Mouse (Mus musculus) duodenum, adult 2 months (tissue): Measurements from ENCODE around the gene Ttc16. TPM values are rescaled to one million over a fixed set of nuclear protein-coding genes. Genes with fewer than 3 reads are reported as not detected.

Experiments
- polyA plus RNA-seq: library from polyadenylated mRNA; depleted of rRNA; stranded (reverse); fragments of >200 nt; gene quantifications from 2 replicates; pipeline ENCODE4 v1.2.3, GENCODE M21; 2012; ENCODE audit warnings: low replicate concordance; rRNA removed

Ttc16 gene
- polyA plus RNA-seq = 0.71 and 1.7 TPM in 2 replicates

GRCm38 (mm10) chr2:32775359-32776074, at the start of gene Ttc16, which contains the start of gene Ptrh1:
Gene Ttc16 (minus strand): TSS chr2:32775633.
Gene Ptrh1 (plus strand): TSS chr2:32775786.

DNA sequence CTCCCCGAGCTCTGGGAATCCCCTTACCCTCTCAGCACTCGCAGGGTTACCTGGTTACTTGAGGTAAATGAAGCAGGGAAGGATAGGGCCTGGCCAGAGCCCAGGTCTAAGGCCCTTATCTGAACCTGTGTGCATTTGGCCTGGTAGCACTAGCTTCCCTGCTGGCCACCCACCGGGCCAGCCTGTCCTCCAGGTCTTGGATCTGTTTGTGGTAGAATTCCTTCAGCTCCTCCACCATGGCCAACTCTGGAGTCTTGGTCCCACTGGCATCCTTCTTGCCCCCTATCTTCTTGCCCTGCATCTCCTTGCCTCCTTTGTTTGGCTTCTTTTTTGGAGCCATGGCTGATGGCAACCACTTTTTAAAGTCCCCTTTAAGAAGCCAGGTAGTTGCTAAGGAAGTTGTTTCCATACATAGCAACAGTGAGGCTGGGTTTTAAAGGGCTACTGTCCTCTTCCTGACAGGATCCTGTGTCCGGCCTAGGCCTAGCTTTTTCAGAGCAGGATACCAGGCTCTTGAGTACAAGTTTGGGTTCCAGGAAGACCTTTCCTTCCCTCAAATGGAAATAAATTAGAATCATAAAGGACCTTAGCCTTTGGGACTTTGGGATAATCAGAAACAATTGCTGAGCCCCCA, 8.7 kb upstream of the Ttc16 start, which contains the start of gene Cfap157:
Gene Cfap157, minus strand, starts transcription at position 381 of the 634 bp plus-strand sequence.

DNA sequence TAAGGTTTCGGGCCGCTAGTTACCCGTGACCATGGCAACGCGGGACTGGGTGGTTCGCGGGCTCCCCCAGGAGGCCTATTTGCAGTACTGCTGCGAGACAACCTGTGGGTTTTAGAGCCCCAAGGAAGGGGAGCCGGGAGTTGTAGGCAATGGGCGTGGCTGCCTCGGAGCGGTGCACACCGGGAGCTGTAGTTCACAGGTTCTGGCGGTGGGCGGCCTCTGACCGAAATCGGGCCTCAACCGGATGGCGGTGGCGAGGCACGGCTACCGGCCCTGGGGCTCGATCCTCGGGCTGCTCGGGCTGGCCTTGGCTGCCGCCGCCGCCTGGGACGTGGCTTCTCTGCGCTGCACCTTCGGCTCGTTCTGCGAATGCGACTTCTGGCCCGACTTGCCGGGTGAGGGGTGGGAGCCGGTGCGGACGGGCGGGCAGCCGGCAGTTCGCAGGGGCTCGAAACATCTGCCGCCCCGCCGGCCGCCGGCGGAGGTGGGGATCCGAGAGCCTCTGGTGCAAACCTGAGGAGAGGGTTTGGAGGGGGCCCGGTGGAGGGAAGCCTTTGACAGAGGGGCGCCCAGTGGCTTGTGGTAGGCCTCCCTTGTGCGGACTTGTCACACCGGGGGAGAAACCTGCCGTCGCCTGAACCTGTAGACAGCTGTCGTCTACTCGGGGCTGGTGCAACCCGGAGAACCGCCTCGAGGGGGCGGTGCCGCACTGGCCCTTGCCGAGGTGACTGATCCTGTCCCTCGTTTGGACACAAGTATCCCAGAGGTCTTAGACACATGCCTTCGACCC, 18.2 kb downstream of the Ttc16 start, which contains the start of gene Tor2a:
Gene Tor2a, plus strand, starts transcription at position 179 of the 790 bp plus-strand sequence.

DNA sequence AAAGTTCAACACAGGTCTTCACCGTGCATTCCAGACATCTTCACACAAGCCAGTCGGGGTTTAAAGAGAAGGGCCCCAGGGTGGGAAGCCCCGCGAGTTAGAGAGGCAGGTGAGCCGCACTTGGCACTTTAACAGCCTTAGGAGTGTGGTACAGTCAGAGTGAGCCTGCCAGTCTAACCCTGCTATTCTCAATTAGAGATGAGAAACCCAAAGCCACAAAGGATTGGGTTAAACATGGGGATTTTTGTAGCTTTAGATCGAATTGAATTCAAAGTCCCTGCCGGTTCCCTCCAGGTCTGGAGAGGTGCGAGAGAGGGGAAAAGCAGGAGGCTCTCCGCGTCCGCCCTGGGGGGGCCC, 34.5 kb downstream of the Ttc16 start, which contains the start of gene 6330409D20Rik:
Gene 6330409D20Rik, minus strand, starts transcription at position 101 of the 357 bp plus-strand sequence.

GRCm38 (mm10) chr2:32720681-32721229, 54.7 kb downstream of the Ttc16 start, which contains the start of gene Sh2d3c:
Gene Sh2d3c (plus strand): TSS chr2:32721055.

DNA sequence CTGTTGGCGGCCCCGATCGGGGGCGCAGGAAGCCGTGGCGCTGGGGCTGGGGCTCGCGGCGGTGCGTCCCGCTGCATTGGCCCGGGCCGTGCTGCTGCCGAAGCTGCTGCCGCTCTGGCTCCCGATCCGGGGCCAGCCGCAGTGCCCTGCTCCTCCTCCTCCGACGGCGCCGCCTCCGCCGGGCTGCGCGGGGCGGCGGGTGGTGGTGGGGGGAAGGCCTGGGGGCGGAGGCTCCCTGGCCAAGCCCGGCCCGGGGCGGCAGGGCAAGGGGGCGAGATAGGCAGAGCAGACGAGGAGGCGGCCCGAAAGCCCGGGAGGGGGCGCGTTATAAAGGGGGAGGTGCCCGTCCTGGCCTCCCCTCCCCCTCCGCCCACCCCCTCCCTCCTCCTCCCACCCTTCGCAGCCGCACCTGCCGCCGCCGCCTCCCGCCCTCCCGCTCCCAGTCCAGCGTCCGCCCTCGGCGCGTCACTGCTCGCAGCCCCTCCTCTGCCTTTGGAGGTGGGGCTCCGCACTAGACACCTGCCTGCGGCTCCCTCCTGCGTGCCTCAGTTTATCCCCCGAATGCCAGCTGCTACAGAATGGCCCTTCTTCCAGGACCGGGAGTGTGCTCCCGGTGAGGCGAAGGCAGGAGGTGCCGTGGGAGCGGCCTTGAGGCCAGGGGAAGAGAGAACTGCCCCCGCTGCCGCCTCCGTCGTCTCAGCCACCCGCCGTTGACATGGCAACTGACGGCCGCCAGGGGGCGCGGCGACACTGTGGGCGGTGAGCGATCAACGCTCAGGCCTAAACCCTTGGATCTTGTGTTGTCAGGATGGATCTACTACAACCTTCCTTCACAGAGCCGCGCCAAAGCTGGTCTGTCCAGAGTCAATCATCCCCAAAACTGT, 62.3 kb downstream of the Ttc16 start, which contains the start of gene Cdk9:
Gene Cdk9, minus strand, starts transcription at position 143 of the 884 bp plus-strand sequence.

Other genes starting within 250 kb of the Ttc16 start
- gene Fam102a, start 240.3 kb downstream of the Ttc16 start, polyA plus RNA-seq = 56.6 and 105 TPM in 2 replicates
- 119 and 153 TPM in 2 replicates for gene Dpm2, start 204.8 kb downstream of the Ttc16 start, polyA plus RNA-seq
- 0.55 and 0.81 TPM in 2 replicates for gene Pip5kl1, start 200.8 kb downstream of the Ttc16 start, polyA plus RNA-seq
- not detected in 2 replicates for gene 9430097D07Rik, start 199.9 kb downstream of the Ttc16 start, polyA plus RNA-seq
- gene St6galnac4, start 188.5 kb downstream of the Ttc16 start, polyA plus RNA-seq = 6.6 and 10.5 TPM in 2 replicates
- 17.7 and 37.0 TPM in 2 replicates for gene St6galnac6, start 175.9 kb downstream of the Ttc16 start, polyA plus RNA-seq
- gene Ak1, start 153.9 kb downstream of the Ttc16 start, polyA plus RNA-seq = 5.3 and 7.2 TPM in 2 replicates
- 54.8 and 56.1 TPM in 2 replicates for gene Eng, start 129.0 kb downstream of the Ttc16 start, polyA plus RNA-seq
- gene Fpgs, start 71.5 kb downstream of the Ttc16 start, polyA plus RNA-seq = 24.3 and 41.7 TPM in 2 replicates
- 60.9 and 65.3 TPM in 2 replicates for gene Cdk9, start 62.6 kb downstream of the Ttc16 start, polyA plus RNA-seq
- gene Sh2d3c, start 54.6 kb downstream of the Ttc16 start, polyA plus RNA-seq = 14.2 and 14.7 TPM in 2 replicates
- 0.21 TPM in 1 of 2 replicates, not detected in the other for gene 6330409D20Rik, start 34.6 kb downstream of the Ttc16 start, polyA plus RNA-seq
- gene Tor2a, start 18.4 kb downstream of the Ttc16 start, polyA plus RNA-seq = 94.7 and 125 TPM in 2 replicates
- gene Ptrh1, start 153 bp upstream of the Ttc16 start, polyA plus RNA-seq = 11.1 and 31.8 TPM in 2 replicates
- 0.09 TPM in 1 of 2 replicates, not detected in the other for gene Cfap157, start 8.8 kb upstream of the Ttc16 start, polyA plus RNA-seq
- gene Stxbp1, start 71.6 kb upstream of the Ttc16 start, polyA plus RNA-seq = 5.1 and 5.2 TPM in 2 replicates
- 20.8 and 31.5 TPM in 2 replicates for gene Fam129b, start 100.5 kb upstream of the Ttc16 start, polyA plus RNA-seq
- 202 and 216 TPM in 2 replicates for gene Rpl12, start 185.9 kb upstream of the Ttc16 start, polyA plus RNA-seq
- gene Lrsam1, start 186.0 kb upstream of the Ttc16 start, polyA plus RNA-seq = 9.7 TPM in 2 replicates
- gene Slc2a8, start 206.4 kb upstream of the Ttc16 start, polyA plus RNA-seq = 97.8 and 140 TPM in 2 replicates